Mouse (Mus musculus) urinary bladder, postnatal 25 days (tissue): ENCODE data around the gene Pacs1.
A peak's percentile ranks its signal among the peaks of the same experiment; 100 is the strongest.
"Not testable (repeated sequence)": the region's sequence is repeated elsewhere in the genome, so short reads cannot be mapped to it uniquely, and the experiment has no call there.

Experiments used
- DNase-seq: peaks from one replicate; pipeline ENCODE4 v3.0.0; 2022; ENCODE audit warnings: low spot score

Pacs1 gene

GRCm38 (mm10) chr19:5268017-5268416, 4.9 kb downstream of the Pacs1 start:
- no peak for DNase-seq

- DNase-seq = no peak
Observed at GRCm38 (mm10) chr19:5267015-5267414, 5.9 kb downstream of the Pacs1 start.

- no peak for DNase-seq
Observed at GRCm38 (mm10) chr19:5257140-5257539, 15.8 kb downstream of the Pacs1 start.

- DNase-seq = not testable (repeated sequence)
Observed at GRCm38 (mm10) chr19:5236981-5237380, 35.9 kb downstream of the Pacs1 start.

GRCm38 (mm10) chr19:5232696-5233095, 40.2 kb downstream of the Pacs1 start:
- DNase-seq = no peak

- no peak for DNase-seq
Observed at GRCm38 (mm10) chr19:5230110-5230509, 42.8 kb downstream of the Pacs1 start.

- no peak for DNase-seq
Observed at GRCm38 (mm10) chr19:5224624-5225023, 48.3 kb downstream of the Pacs1 start.

GRCm38 (mm10) chr19:5224077-5224476, 48.8 kb downstream of the Pacs1 start:
- no peak for DNase-seq

DNA sequence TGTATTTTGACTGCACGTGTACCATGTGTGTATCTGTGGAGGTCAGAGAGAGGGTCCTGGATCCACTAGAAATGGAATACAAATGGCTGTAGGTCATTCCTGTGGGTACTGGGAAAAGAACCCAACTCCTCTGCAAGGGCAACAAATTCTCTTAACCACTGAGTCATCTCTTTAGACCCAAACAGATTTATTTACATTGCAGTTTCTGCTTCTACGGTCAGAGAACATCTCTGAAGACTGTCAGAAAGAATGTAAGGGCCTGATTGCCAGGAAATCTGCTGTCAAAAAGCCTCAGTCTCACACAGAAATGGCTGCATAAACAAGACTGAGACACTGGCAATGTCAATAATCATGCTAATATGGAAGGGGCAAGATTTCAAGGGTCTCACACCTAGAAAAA, 51.0 kb downstream of the Pacs1 start:
- no peak for DNase-seq

- not testable (repeated sequence) for DNase-seq
Observed at GRCm38 (mm10) chr19:5221219-5221723, 51.6 kb downstream of the Pacs1 start.

DNA sequence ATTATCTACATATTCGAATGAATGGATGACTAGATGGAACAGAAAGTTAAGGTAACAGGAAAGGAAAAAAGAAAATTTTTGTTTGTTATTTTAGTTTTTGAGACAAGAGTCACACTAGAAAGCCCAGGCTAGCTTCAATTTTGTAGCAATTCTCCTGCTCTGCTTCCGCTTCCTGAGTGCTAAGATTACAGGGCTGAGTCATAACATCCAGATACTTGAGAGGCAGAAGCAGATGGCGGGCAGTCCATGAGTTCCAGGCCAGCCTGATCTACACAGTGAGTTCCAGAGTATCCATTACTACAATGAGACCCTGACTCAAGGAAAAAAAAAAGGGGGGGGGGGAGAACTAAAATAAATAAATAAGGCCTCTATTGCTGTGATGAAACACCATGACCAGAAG, 52.5 kb downstream of the Pacs1 start:
- DNase-seq = no peak

- DNase-seq = no peak
Observed at GRCm38 (mm10) chr19:5201691-5202090, 71.2 kb downstream of the Pacs1 start.

GRCm38 (mm10) chr19:5200617-5201016, 72.3 kb downstream of the Pacs1 start:
- DNase-seq = not testable (repeated sequence)

DNA sequence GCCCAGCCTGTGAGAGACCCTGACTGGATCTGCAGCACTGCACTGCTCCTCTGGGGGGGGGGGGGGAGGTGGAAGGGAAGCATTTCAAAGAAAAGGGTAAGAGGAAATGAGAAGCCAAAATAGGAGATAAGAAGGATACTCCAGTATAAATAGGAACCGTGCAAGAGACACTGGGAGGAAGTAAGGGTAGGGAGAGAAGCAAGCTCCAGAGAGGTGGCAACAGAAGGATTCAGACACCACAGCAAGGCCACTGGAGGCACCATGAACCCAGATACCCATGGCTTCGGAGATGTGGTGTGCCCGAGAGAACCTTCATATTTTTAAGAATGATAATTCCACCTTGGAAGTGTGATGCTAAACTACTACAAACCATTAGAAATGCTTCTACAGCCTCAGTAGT, 74.4 kb downstream of the Pacs1 start:
- DNase-seq = no peak

DNA sequence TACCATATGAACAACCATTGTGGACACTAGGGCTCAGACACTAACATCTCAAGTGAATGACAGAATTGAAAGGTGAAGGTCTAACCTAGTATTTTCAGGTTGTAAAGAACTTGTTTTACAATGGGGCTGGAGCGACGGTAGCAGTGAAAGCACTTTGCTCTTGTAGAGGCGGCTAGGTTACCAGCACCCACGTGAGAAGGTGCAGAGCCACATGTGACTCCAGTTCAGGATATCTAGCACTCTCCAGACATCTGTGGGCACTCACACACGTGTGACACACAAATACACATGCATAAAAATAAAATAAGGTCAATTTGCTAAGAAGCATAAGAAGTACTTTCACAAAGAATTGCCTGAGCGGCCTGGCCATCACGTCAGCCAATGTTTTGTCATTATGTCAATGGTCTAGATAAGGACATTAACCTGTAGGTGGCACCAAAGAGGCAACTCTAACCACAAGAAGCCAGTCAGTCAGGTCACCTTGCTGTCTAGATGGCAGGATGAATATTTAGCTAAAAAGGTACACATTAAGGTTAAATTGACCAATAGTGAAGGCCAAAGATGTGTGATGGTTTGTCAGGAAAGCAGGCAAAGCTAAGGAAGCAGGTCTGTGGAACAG, 77.4 kb downstream of the Pacs1 start:
- peak; percentile 27 for DNase-seq

DNA sequence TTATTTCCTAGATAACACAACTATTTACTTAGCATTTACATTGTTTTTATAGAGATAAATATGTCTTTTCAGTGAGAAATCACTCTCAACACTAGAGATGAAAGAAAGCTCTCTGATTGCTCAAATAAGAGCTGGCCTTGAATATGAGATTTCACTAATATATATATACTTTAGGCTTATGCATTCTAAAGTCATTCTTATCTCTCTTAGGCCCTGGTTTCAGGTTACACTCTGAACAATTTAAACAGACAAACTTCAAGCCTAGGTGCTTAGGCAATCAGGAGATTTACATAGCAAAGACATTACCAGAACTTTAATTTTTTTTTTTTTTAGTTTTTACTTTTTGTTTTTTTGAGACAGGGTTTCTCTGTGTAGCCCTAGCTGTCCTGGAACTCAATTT, 80.5 kb downstream of the Pacs1 start:
- no peak for DNase-seq

DNA sequence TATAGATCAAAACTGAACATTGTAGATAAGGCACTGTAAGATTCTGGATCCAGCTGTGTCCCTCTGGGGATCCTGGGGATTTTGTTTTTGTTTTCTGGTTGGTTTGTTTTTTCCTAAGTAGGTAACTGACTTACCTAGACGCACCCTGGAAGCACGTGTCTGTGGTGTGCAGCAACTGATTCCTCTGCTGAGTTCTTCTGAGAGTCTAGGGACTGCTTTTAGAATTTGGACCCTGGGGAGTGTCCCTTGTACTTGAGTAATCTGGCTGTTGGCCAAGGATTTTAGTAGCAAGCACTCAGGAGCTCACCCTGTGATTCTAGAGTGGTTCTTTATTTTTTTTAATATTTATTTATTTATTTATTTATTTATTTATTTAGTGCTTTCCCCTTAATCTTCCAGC, 85.5 kb downstream of the Pacs1 start:
- DNase-seq = no peak

- DNase-seq = no peak
Observed at GRCm38 (mm10) chr19:5181926-5182325, 91.0 kb downstream of the Pacs1 start.

GRCm38 (mm10) chr19:5178631-5179030, 94.3 kb downstream of the Pacs1 start:
- DNase-seq = no peak

DNA sequence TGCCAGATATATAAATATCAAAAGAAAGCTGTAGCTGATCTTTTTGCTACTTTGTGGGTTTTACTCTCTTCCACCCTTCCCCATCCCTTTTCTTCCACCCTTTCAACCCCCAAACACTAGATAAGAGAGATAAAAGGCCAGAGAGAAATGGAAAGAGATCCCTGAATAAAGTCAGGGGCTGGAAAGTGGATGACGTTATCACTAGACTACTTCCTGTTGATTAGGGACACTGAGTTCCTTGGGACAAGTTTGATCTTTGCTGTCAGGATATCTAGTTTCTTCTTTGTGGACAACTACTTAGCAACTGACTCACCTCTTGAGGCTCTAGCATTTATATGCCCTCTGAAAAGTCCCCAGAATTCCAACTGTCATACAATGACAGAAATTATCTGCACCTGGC, 102.5 kb downstream of the Pacs1 start:
- DNase-seq = no peak

DNA sequence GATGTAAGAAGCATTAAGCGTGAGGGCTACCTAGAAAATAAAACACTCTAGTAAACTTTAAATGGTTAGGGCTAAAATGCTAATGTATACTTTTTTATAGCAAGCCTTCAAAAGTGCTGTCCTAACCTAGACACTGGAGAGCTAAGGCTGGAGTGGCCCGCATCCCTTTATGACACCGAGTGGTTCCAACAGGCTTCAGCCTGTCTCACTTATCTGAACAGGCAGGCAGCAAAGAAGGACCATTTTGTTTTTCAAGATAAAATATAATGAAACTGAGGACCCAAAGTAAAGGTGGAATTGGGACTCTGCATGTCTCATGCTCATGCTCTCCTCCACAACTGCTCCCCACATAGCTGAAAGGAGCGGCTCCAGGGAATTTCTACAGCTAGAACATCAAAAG, 105.4 kb downstream of the Pacs1 start:
- DNase-seq = no peak

DNA sequence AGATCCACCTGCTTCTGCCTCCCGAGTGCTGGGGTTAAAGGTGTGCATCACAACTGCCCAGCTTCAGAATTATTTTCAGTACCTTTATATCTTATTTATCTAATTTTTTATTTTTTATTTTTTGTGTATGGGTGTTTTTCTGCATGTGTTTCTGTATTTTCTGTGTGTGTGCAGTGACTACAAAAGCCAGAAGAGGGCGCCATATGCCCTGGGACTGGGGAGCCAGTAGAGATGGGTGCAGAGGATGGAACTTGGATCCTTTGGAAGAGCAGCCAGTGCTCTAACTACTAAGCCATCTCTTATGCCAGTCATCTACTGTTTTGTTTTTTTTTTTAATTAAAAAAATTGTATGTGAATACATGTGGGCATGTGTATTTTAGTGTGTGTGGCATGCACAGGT, 108.5 kb downstream of the Pacs1 start:
- DNase-seq = no peak

- no peak for DNase-seq
Observed at GRCm38 (mm10) chr19:5161913-5162312, 111.0 kb downstream of the Pacs1 start.

GRCm38 (mm10) chr19:5152261-5152660, 120.7 kb downstream of the Pacs1 start:
- no peak for DNase-seq
